Mouse (Mus musculus) brain, embryonic 18.5 days (tissue): ENCODE data around the gene Igfbp1.

Experiments used
- DNase-seq: peaks from one replicate; pipeline ENCODE4 v3.0.0-alpha.2; 2012; ENCODE audit warnings: low read depth, low spot score

The Igfbp1 gene

DNA sequence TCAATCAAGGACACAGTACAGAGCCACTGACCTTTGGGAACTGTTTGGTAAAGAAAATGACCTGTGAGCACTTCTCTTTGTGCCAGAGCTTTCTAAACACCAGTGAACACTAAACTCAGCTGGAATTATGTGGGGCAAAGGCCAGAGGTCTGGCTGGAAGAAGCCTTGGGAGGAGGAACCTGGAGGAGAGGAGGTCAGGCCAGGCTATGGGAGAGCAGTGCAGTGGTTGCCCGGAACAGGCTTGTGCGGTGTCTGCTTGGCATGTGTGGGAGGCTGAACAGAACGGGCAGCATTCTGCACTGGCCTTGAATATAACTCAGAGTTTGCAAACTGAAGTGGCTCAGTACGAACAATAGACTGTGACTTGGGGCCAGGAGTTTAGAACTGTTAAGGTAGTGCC lies 32.4 kb downstream of the Igfbp1 start:
- no peak for DNase-seq

DNA sequence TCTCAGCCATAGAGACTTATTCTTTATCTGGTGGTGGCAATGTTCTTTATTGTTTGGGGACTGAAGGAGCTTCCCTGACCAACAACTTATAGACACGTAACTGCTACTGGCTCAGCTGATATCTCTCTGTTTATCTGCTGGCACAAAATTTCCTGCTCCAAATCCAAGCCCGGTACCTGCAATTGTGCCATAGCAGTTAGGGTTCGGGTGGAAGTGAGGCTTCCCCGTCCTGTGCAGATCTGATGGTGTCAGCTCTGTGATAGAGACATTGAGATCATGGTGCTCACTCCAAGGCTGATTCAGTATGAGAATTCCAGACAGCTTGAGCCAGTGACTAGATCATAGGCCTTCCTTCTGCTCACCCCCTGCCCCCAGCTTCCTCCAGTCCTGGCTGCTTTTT lies 34.4 kb downstream of the Igfbp1 start:
- DNase-seq: no peak

DNA sequence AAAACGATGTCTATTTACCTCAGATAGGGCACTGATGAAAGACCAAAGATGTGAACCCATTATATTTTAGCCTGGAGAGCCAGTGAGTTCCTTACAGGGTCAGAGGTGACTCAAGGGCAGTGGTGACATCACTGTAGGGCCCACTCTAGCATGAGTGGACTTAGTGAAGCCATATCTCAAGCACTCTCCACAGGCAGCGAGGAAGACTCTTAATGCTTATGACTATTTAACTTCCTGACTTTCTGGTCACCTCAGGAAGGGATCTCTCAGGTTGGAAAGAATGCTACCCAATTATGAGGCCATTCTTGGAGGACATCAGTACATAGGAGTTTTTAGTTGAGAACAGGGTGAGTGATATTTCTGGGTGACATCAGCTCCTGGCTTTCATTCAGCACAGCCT lies 35.8 kb downstream of the Igfbp1 start:
- no peak for DNase-seq

DNA sequence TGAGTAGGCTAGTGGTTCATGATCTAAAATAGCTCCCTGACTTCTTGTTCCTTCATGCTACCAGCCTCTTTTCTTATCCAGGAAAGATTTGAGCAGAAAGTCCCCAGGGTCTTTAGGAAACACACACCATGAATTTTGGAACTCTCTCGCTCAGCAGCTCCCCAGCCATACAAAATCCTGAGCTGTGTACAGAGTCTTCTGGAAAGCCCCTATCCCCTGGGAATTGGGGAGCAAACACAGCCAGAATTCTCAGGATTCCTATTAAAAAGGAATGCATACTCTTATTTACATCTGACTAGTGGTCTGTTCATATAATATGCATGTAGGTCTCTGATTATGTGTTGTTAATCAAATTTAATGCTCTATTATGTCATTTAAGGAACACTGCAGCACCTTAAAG lies 36.9 kb downstream of the Igfbp1 start:
- DNase-seq: no peak

DNA sequence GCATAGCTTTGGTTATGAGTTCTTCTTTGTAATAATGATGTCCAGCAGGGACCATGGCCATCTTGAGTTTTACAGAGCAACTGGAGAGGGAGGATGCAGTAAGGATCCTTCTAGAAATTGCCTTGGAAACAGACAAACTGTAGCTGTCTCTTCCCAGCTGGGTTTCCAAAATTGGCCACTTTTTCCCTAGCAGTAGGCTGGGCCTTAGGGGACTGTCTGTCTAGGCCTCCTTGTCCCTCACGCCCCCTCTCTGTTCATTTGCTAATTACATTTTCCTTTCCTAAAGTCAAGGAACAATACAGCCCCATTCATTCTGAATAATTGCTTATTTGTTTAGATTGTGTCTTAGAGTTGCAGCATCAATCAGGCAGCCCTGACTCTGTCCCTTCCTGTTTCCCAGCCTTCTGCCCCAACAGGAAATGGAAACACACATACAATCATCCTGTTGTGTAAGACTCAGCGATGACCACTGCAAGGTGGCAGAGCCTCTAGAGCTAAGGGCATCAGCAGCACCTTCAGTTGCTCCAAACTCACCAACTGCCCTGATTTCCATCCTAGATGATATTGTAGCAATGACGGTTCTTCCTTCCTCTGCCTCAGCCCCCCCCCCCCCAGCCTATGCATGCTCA lies 37.5 kb downstream of the Igfbp1 start:
- DNase-seq: no peak

DNA sequence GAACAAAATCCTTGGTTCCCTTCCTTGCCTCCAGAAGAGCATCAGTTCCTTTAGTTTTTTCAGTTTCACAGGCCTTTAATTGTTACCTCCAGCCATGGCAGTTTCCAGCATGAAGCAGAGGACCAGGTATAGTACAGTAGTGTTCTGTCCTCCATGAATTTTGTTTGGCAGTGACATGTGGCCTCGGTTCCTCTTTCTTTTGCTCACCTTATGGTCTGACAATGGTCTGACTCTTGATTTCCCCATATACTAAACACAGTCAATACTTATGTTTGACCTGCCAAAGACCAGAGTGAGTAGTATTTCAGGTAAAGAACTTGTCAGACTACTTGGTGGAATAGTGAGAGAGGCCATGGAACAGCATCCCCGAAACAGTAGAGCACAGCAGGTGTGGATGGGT lies 39.2 kb downstream of the Igfbp1 start:
- no peak for DNase-seq

DNA sequence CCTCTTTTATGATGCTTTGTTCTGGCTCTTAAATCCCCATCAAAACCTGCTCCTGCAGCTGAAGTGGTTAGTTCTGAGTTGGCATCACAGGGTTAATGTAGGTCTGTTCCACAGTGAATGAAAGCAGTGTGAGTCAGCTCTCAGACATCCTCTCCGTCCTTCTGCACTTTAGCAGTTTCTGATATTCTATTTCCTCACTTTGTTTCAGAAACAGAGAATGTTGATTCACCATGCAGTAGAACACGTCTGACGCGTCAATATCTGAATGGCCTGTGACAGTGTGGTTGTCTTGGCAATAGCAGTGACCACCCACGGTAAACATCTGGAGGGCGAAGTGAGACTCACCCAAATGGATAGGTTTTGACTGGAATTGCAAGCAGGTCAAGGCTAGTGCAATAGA lies 40.1 kb downstream of the Igfbp1 start:
- no peak for DNase-seq

DNA sequence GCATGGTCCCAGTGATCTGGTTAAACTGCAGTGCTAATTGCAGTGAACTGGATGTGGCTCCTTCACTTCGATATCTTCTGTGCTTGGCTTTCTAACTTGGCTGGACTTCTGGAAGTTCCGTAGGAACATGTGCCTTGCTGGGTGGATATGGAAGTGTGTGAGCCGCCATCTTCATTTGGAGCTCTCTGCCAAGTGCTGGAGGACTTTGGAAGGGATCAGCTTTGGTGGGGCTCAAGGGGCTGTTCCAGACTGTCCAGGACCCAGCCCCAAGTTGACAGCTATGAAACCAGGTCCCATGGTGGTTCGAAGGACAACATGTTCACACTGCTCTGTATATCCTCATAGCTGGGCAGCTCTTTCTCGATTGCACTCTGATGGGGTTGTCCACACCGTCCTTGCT lies 41.0 kb downstream of the Igfbp1 start:
- DNase-seq: no peak

DNA sequence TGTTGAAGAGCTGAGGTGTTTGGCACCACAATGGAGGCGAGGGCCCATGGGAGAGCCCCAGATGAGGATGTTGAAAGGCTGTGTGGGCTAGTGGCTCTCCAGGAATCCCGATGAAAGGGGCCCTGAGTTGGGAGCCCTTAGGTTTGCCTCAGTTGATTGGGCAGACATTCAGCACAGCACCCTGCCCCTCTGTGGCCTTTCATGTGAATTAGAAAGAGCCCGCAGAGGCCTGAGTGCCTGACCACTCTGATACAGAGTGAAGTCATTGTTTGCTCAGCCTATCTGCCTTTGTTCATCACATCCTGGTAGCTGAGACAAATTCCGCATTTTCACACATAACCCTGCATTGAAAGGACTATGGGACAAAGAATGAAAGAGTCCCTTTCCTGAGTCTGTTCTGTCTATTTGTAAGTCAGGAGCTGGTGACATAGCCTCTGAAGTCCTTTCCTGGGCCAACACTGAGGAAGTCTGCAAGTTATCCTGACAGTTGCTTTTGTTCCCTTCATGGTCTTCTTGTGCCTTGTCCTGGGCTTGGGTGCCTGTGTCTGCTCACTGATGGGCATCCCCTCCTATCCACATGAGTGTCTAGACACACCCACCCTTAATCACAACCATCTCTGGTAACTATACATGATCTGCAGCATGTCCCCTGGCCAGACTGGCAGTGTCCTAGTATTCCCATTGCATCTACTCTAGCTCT lies 41.6 kb downstream of the Igfbp1 start:
- no peak for DNase-seq

DNA sequence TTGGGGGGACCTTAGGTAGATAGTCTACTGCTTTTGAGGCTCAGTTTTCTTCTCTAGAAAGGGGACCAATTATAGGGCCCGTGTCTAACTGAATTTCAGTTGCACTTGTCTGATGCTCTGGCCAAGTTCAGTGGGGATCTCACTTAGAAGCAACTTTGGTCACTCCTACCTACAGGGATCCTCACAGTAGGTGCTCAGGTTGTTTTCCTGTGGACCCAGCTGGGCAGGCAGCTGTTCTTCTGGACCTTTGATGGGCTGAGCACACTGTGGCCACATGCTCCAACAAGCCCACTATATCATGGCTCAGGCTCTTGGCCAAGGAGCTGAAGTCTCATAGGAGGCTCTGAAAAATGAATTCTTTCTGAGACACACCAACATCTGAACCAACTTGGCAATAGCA lies 47.2 kb downstream of the Igfbp1 start:
- DNase-seq: no peak

DNA sequence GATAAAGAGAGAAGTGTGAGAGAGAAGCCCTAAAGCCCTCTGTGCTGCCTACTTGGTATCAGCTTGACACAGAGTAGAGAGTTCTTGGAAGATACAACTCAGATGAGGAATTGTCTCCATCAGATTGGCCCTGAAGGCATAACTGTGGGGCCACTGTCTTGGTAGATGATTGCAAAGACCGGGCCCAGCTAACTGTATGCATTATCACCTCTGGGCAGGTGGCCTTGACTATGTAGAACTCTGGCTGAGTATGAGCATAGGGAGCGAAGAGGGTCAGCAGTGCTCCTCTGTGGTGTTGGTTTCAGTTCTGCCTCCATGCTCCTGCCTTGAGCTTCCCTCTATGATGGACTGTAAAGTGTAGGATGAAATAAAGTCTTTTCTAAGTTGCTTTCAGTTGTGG lies 52.8 kb downstream of the Igfbp1 start:
- no peak for DNase-seq

DNA sequence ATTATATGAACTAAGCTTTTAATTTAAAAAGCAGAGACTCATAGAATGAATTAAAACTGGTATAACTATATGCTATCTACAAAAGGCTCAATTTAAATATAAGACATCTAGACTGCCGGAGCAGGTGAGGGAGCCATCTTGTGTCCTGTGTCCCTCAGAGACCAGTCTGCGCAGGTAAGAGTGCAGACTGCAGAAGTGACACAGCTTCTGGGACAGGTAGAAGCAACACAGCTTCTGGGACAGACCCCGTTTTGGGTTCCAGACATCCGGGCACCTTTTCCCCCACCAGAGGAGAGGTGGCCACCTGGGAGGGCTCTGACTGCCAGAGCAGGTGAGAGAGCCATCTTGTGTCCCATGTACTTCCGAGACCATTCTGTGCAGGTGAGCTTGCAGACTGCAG lies 53.3 kb downstream of the Igfbp1 start:
- DNase-seq: no peak
